Mouse (Mus musculus): ENCODE measurements around the gene Mup19.
"Not testable (repeated sequence)": the region's sequence is repeated elsewhere in the genome, so short reads cannot be mapped to it uniquely, and the experiment has no call there.

Mup19 gene

GRCm38 (mm10) chr4:61782169-61782568, at the start of gene Mup19:
Mup19 (minus strand) TSS chr4:61782269.
- DNase-seq (ENCODE audit: low spot score in 2 of 2), result not testable (repeated sequence)

DNA sequence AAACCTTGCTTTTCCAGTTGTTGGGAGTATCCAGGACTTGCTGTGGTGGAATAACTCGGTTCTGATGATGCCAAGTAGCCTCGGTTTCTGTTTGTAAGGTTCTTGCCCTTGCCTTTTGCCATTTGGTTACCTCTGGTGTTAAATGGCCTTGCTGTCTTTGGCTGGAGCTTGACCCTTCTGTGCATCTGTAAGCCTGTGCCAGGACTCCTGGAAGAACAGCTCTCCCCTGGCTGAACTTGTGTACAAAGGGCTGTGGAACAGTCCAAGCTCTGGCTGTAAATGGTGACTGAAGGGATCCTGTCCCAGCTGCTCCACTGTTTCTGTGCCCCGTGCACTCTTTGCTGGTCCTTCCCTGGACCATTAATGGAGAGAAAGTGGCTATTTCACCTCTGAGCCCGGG, 47.1 kb upstream of the Mup19 start:
- DNase-seq (ENCODE audit: low spot score in 2 of 2), result no peak

- DNase-seq (ENCODE audit: low spot score in 2 of 2), result no peak
These were observed 41.1 kb upstream of the Mup19 start for GRCm38 (mm10) chr4:61823185-61823584.

DNA sequence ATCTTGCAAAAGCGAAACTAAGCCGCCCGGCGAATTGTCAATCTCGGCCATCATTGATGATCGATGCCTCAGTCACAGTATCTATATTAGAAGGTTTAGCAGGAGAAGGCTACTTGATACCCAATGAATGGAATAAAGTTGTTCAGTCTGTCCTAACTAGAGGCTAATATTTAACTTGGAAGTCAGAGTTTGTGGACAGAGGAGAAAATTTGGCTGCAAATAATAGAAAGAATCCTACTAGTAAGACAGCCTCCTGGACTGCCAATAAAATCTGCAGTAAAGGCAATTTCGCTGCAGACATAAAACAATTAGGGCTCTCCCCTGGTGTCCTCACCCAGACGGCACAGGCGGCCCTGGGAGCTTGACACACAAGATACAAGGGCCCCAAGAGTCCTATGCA, 40.5 kb upstream of the Mup19 start:
- DNase-seq (ENCODE audit: low spot score in 2 of 2), result not testable (repeated sequence)

DNA sequence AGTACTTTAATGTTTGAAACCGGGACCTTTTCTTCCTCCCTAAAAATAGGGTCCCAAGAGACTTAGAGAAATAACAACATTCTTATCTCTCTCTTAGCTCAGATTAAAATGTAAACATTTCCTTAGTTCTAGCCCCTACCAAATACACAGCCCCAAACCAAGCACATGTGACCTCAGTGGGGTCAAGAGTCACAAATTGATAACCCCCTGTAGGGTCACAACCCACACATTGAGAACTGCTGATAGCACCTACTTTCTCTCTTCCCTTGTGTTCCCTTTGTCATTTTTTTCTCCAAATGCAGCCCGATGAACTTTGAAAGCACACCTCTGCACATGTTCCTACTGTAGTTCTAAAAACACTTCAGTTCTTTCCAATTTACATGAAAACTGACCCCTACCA, 33.5 kb upstream of the Mup19 start:
- no peak for DNase-seq (ENCODE audit: low spot score in 2 of 2)

GRCm38 (mm10) chr4:61813435-61813834, 31.4 kb upstream of the Mup19 start:
- DNase-seq (ENCODE audit: low spot score in 2 of 2), result no peak

- not testable (repeated sequence) for DNase-seq (ENCODE audit: low spot score in 2 of 2)
These were observed 29.1 kb upstream of the Mup19 start for GRCm38 (mm10) chr4:61811193-61811592.

DNA sequence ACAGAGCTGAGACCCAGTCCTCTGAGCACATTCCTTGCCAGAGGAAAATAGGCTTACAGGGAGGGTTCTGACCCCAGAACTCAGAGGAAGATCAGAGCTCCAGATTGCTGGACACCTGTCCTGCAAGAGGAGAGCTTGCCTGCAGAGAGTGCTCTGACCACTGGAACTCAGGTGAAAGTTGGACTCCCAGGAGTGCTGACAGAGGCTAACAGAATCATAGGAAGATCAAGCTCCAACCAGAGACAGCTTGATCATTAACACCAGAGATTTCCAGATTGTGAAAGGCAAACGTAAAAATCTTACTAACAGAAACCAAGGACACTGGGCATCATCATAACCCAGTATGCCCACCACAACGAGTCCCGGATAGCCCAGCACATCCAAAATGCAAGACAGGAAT, 26.9 kb upstream of the Mup19 start:
- not testable (repeated sequence) for DNase-seq (ENCODE audit: low spot score in 2 of 2)

- DNase-seq (ENCODE audit: low spot score in 2 of 2), result not testable (repeated sequence)
These were observed 7.6 kb upstream of the Mup19 start for GRCm38 (mm10) chr4:61789699-61790098.

DNA sequence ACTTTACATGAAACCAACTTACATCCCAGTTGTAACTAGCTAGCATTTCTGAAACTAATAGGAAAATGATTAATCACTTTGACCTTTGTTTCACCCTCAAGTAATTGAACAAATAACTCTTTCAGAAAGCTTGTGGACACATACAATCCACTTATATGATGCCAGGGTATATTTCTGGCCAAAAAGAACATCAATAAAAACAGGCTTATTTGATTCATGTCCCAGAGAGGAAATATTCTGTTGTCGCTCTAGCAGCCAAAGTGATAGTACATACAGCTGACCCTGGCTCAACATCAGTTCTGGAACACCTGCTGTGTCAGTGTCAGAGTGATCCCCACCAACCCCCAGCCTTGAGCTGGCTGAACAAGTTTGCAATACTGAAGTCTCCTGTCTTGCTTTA, 2.2 kb upstream of the Mup19 start:
- DNase-seq (ENCODE audit: low spot score in 2 of 2), result not testable (repeated sequence)
